Mouse (Mus musculus) cortical plate, adult 2 months (tissue): ENCODE results near the gene Myo1c. TPM values are rescaled to one million over a fixed set of nuclear protein-coding genes. Genes with fewer than 3 reads are reported as not detected.

Experiments used
- H3K27ac ChIP-seq: fragments of 200-500 bp; 2 replicates; pipeline ENCODE4 v1.5.1; 2012; ENCODE audit warnings: low read length, control low read depth, inconsistent platforms; ENCODE audit not compliant: insufficient read depth
- H3K4me1 ChIP-seq: fragments of 200-500 bp; 2 replicates; pipeline ENCODE4 v1.6.1; 2011; ENCODE audit warnings: low read length; ENCODE audit not compliant: control insufficient read depth, insufficient read depth
- H3K4me3 ChIP-seq: fragments of 200-500 bp; 2 replicates; pipeline ENCODE4 v1.5.1; 2011; ENCODE audit warnings: mild to moderate bottlenecking, low read length, control low read depth; ENCODE audit not compliant: insufficient read depth
- CTCF ChIP-seq: fragments of 200-500 bp; IDR thresholded peaks from 2 replicates; pipeline ENCODE4 v1.5.1; 2011; ENCODE audit warnings: mild to moderate bottlenecking, control low read depth, low read length; ENCODE audit not compliant: insufficient read depth; ENCODE audit errors: extremely low read depth
- POLR2A ChIP-seq: fragments of 200-500 bp; IDR thresholded peaks from 2 replicates; pipeline ENCODE4 v1.6.1; 2011; ENCODE audit warnings: mild to moderate bottlenecking, low read length, control low read depth; ENCODE audit not compliant: insufficient read depth; ENCODE audit errors: extremely low read depth
- polyA plus RNA-seq: library from polyadenylated mRNA; depleted of rRNA; stranded (reverse); fragments of >200 nt; gene quantifications from 2 replicates; pipeline ENCODE4 v1.2.3, GENCODE M21; 2012

Myo1c gene
- polyA plus RNA-seq, 1 experiment: 17.7 TPM

GRCm38 (mm10) chr11:75622588-75623329 lies 27.5 kb upstream of the Myo1c start:
- H3K4me3 ChIP-seq: no peak overlapping the region
- H3K4me1 ChIP-seq: peaks cover 10% of the 10 kb centered on the region; the same call in 1 of the 2 replicates
- H3K27ac ChIP-seq: no peak overlapping the region
- no peak for TF ChIP-seq CTCF
- no peak for TF ChIP-seq POLR2A

- no peak overlapping the region for H3K27ac ChIP-seq
- no peak overlapping the region for H3K4me3 ChIP-seq
- no peak for TF ChIP-seq CTCF
- no peak for TF ChIP-seq POLR2A
- peaks cover 10% of the 10 kb centered on the region; the same call in 1 of the 2 replicates for H3K4me1 ChIP-seq
Measured at GRCm38 (mm10) chr11:75624102-75624554, 26.2 kb upstream of the Myo1c start.

DNA sequence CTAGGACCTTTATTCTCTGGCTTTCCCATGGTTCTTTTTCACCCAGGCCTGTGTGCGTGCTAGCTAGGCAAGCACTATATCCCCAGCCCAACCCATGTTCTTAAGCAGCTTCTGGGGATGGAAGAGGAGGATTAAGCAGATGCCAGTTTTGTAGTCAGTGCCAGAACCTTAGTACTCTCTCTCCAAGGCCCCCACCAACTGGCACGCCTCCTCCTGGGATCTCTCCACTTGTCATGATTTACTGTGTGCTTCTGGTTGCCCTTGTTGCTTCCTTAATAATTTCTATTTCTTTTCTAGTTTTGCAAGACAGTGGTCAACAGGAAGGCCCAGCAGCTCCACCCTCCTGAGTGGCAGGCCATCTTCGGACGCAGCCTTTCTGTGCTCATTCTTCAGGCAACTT lies 24.5 kb upstream of the Myo1c start:
- Histone ChIP-seq H3K27ac (no peak overlapping the region), H3K4me3 (no peak overlapping the region), H3K4me1 (peaks cover 2% of the 10 kb centered on the region; the same call in 1 of the 2 replicates)
- TF ChIP-seq CTCF (no peak), POLR2A (no peak)

DNA sequence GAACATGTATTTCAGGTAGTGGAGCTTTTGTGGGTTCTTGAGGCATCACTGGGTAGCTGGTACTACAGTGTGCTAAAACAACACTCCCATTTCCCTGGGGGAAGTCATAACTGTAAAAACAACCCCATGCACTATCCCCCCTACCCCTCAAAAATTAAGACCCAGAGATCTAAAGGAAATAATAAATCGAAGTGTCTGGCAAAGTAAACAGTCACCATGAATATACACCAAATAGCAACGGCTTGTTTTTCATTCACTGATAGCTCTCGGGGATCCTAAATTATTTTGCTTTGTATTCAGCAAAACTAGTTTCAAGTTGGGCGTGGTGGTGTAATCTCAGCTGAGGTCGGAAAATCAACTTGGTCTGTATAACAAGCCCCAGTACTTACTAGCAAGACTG lies 20.2 kb upstream of the Myo1c start:
- TF ChIP-seq POLR2A (no peak), CTCF (no peak)
- Histone ChIP-seq H3K4me3 (peak overlapping the region; percentile 73; the same call in 1 of the 2 replicates), H3K27ac (no peak overlapping the region), H3K4me1 (peaks cover 6% of the 10 kb centered on the region; the same call in 1 of the 2 replicates)

- Histone ChIP-seq H3K4me3 (peak within 1 kb of the TSS; percentile 73), H3K4me1 (peaks cover 6% of the 10 kb centered on the region; the same call in 1 of the 2 replicates), H3K27ac (no peak within 1 kb of the TSS)
- TF ChIP-seq CTCF (no peak), POLR2A (peak; percentile 83)
Measured at GRCm38 (mm10) chr11:75630645-75631229, 19.6 kb upstream of the Myo1c start, which contains the start of gene Inpp5k. Gene Inpp5k (plus strand): TSS chr11:75630988.

- Histone ChIP-seq H3K4me1 (peaks cover 6% of the 10 kb centered on the region; the same call in 1 of the 2 replicates), H3K27ac (no peak overlapping the region), H3K4me3 (peak overlapping the region; percentile 73)
- peak; percentile 5; the same call in 1 of the 2 replicates for TF ChIP-seq CTCF
- no peak for TF ChIP-seq POLR2A
Measured at GRCm38 (mm10) chr11:75631561-75632225, 18.6 kb upstream of the Myo1c start.

- TF ChIP-seq CTCF: no peak
- no peak for TF ChIP-seq POLR2A
- Histone ChIP-seq H3K27ac (no peak overlapping the region), H3K4me1 (peaks cover 6% of the 10 kb centered on the region; the same call in 1 of the 2 replicates), H3K4me3 (no peak overlapping the region)
Measured at GRCm38 (mm10) chr11:75632921-75633320, 17.4 kb upstream of the Myo1c start.

- Histone ChIP-seq H3K4me1 (peaks cover 6% of the 10 kb centered on the region; the same call in 1 of the 2 replicates), H3K4me3 (no peak overlapping the region), H3K27ac (no peak overlapping the region)
- no peak for TF ChIP-seq POLR2A
- TF ChIP-seq CTCF: no peak
Measured at GRCm38 (mm10) chr11:75634801-75635200, 15.5 kb upstream of the Myo1c start.

GRCm38 (mm10) chr11:75635315-75635714 lies 15.0 kb upstream of the Myo1c start:
- H3K4me1 ChIP-seq: peaks cover 6% of the 10 kb centered on the region; the same call in 1 of the 2 replicates
- no peak overlapping the region for H3K4me3 ChIP-seq
- TF ChIP-seq CTCF (no peak), POLR2A (no peak)
- no peak overlapping the region for H3K27ac ChIP-seq
